Mouse (Mus musculus) fibroblast of lung, adult 2 months (primary cell): ENCODE results near the gene Gipr.

Experiments
- DNase-seq: peaks from one replicate; pipeline ENCODE4 v3.0.0-alpha.2; 2011; ENCODE audit warnings: low read depth

The Gipr gene

GRCm38 (mm10) chr7:19148875-19149541 lies 16.9 kb downstream of the Gipr start, which contains the start of gene Qpctl:
Gene Qpctl (minus strand): TSS chr7:19149291.
- peak; percentile 99 for DNase-seq

- no peak for DNase-seq
Observed at GRCm38 (mm10) chr7:19148180-19148874, 17.6 kb downstream of the Gipr start.

- DNase-seq, result no peak
Observed at GRCm38 (mm10) chr7:19147497-19148045, 18.4 kb downstream of the Gipr start.

GRCm38 (mm10) chr7:19146793-19147192 lies 19.1 kb downstream of the Gipr start:
- no peak for DNase-seq

- DNase-seq, result peak; percentile 22
Observed at GRCm38 (mm10) chr7:19137380-19137779, 28.5 kb downstream of the Gipr start.

- no peak for DNase-seq
Observed at GRCm38 (mm10) chr7:19136673-19137334, 29.1 kb downstream of the Gipr start.

- DNase-seq, result no peak
Observed at GRCm38 (mm10) chr7:19136168-19136567, 29.8 kb downstream of the Gipr start.

- DNase-seq, result peak; percentile 99
Observed at GRCm38 (mm10) chr7:19131324-19131848, 34.5 kb downstream of the Gipr start.

- DNase-seq, result no peak
Observed at GRCm38 (mm10) chr7:19130657-19131056, 35.3 kb downstream of the Gipr start.

GRCm38 (mm10) chr7:19129396-19129795 lies 36.5 kb downstream of the Gipr start:
- DNase-seq, result no peak

- DNase-seq, result no peak
Observed at GRCm38 (mm10) chr7:19127744-19128143, 38.2 kb downstream of the Gipr start.

- DNase-seq, result no peak
Observed at GRCm38 (mm10) chr7:19124713-19125112, 41.2 kb downstream of the Gipr start.

GRCm38 (mm10) chr7:19121686-19122085 lies 44.2 kb downstream of the Gipr start:
- DNase-seq, result no peak

- peak; percentile 94 for DNase-seq
Observed at GRCm38 (mm10) chr7:19119631-19120429, 46.1 kb downstream of the Gipr start, which contains the start of gene Fbxo46. Gene Fbxo46 (plus strand): TSS chr7:19119859.

- no peak for DNase-seq
Observed at GRCm38 (mm10) chr7:19119083-19119482, 46.8 kb downstream of the Gipr start.

- DNase-seq, result no peak
Observed at GRCm38 (mm10) chr7:19118028-19118771, 47.7 kb downstream of the Gipr start, which contains the start of gene Gm4969. Gene Gm4969 (minus strand): TSS chr7:19118368.

GRCm38 (mm10) chr7:19109565-19109964 lies 56.4 kb downstream of the Gipr start:
- DNase-seq, result no peak

GRCm38 (mm10) chr7:19107436-19107835 lies 58.5 kb downstream of the Gipr start:
- DNase-seq, result no peak
